Mouse (Mus musculus): ENCODE data around the gene Klhl26. TPM values are rescaled to one million over a fixed set of nuclear protein-coding genes. Genes with fewer than 3 reads are reported as not detected.

Gene Klhl26
- polyA plus RNA-seq, 1 experiment from 2014 or later: 29.0 TPM

DNA sequence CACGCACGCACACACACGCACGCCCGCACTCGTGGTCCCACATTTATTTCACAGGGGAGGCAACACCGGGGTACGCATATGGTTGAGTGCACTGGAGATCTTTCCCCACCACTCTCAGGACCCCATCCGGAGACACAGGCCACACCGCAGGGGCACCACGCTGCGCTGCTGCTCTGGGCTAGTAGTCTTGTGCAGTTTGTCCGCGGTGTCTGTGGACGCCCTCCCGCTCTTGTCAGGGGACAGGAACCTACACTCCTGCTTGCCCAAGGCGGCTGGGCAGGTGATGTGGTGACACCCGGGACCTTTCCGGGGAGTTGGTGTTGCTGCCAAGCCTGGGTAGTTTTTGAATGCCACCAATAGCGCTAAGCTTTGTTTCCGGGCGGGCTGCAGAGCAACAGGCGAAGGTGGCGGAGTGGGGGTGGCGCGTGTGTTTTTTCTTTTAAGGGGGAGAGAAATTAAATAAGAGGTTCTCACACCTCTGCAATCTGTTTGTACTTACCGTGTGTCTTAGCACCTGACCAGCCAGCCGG lies 17.7 kb upstream of the Klhl26 start:
- 2% methylated on average over 28 of the region's 28 CpGs for WGBS
- Histone ChIP-seq H3K9me3 (replicated peaks) (no peaks in the 10 kb centered on the region), H3K4me1 (peaks cover 87% of the 10 kb centered on the region), H3K36me3 (peaks cover 16% of the 10 kb centered on the region), H3K27me3 (ENCODE audit: low read depth, poor library complexity, severe bottlenecking) (peaks cover 99% of the 10 kb centered on the region), H3K4me3 (peak overlapping the region; percentile 76), H3K27ac (peak overlapping the region; percentile 94)
- peak; percentile 72 for DNase-seq (ENCODE audit: low spot score)

DNA sequence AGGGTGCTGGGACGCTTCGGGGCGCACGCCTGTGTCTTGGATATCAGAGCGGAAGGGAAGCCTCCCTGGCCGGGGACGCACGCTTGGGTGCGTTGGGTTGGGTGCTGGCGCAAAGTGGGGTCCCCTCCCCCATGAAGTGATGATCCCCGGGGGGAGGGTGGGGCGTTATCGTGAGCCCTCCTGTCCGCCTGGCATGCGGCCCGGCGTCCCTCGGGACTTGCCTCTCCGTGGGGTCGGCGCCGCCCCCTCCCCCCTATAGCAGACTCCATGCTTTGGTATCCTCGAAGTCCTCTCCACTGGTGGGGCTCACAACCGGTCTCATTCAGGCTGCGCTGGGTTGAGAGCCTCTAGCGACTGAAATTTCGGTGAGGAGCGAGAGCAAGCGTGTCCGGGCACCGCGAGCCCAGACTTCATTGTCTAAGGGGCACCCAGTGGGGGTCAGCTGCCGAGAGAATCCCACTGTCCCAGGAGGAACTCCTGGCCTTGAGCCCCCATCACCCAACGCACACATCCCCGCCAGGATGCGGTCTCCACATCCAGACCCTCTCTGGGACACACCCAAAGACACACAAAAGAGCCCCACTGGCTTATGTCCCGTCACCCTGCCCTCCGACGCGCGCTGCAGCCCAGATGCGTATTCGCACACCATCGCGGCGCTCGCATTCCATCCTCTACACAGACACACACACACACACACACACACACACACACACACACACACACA lies 17.1 kb upstream of the Klhl26 start:
- Histone ChIP-seq H3K4me1 (peaks cover 87% of the 10 kb centered on the region), H3K27me3 (ENCODE audit: low read depth, poor library complexity, severe bottlenecking) (peaks cover 96% of the 10 kb centered on the region), H3K27ac (peak overlapping the region; percentile 94), H3K9me3 (replicated peaks) (no peaks in the 10 kb centered on the region), H3K36me3 (peaks cover 12% of the 10 kb centered on the region), H3K4me3 (peak overlapping the region; percentile 76)
- DNase-seq (ENCODE audit: low spot score): peak; percentile 66
- 1% methylated on average over 47 of the region's 47 CpGs for WGBS

DNA sequence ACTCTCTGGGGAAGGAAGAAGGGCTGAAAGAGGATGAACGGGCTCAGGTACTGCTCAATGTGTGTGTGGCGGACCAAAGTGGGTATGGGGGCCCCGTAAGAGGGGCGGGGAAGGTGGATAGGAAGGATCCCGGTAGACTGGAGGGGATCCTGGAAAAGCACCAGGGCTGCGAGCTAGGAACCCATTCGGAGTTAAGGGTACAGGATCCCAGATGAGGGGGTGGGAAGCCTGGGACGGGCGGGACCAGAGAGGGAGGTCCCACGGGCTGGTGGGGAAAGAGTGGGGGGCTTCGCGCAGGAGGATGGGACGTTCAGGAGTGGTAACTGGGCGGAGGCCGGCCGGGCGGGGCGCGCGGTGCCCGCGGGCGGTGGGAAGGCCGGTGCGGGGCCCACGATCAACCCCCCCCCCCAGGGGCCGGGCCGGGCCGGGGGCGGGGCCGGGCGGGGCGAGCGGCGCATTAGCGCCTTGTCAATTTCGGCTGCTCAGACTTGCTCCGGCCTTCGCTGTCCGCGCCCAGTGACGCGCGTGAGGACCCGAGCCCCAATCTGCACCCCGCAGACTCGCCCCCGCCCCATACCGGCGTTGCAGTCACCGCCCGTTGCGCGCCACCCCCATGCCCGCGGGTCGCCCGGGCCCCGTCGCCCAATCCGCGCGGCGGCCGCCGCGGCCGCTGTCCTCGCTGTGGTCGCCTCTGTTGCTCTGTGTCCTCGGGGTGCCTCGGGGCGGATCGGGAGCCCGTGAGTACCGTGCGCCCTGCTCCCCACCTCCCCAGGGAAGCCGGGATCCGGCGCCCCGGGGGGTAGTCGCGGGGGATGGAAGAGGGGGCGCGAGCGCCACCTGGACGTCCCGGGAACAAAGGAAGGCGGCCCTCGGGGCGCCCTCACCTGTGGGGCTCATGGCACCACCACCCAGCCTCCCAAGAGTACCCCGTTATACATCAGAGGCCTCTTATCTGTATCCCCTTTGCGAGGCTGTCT lies 16.2 kb upstream of the Klhl26 start, which contains the start of gene Crlf1:
Crlf1 (plus strand) TSS at position 495 of the 977 bp plus-strand sequence.
- H3K4me1 ChIP-seq: peaks cover 91% of the 10 kb centered on the region
- no peaks in the 10 kb centered on the region for H3K9me3 ChIP-seq (replicated peaks)
- peaks cover 93% of the 10 kb centered on the region for H3K27me3 ChIP-seq (ENCODE audit: low read depth, poor library complexity, severe bottlenecking)
- DNase-seq (ENCODE audit: low spot score): peak; percentile 70
- peak within 1 kb of the TSS; percentile 76 for H3K4me3 ChIP-seq
- H3K27ac ChIP-seq: peak within 1 kb of the TSS; percentile 94
- under 1% methylated on average over 69 of the region's 93 CpGs for WGBS
- peaks cover 5% of the 10 kb centered on the region for H3K36me3 ChIP-seq

DNA sequence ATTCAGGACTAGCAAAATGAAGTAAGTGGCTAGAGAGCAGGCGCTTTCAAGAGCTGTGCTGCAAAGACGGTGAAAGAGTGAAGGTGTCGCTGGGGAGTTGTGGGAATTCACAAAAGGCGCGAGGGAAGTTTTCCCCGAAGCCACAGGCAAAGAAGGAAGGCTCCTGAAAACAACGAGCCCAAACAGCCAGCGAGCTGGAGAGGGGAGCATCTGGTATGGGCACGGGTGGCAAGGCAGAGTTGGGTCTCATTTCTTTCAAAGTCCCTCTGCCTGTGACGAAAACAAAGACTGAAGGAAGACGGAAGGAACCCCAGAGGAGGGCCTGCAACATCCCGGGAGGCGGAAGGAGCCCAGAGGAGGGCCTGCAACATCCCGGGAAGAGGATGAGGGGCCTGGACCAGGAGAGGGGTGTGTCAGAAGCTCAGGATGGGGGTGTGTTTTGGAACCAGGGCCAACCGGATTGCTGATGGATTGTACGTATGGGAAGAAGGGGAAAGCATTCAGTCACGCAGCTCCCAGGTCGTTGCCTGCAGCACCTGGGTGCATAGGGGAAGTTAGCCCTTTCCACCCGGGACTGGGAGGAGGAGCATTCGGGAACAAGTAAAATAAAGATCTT lies 14.2 kb upstream of the Klhl26 start:
- Histone ChIP-seq H3K27me3 (ENCODE audit: low read depth, poor library complexity, severe bottlenecking) (peaks cover 94% of the 10 kb centered on the region), H3K4me1 (peaks cover 100% of the 10 kb centered on the region), H3K9me3 (replicated peaks) (no peaks in the 10 kb centered on the region), H3K27ac (peak overlapping the region; percentile 94), H3K36me3 (no peaks in the 10 kb centered on the region), H3K4me3 (peak overlapping the region; percentile 76)
- WGBS: 2% methylated on average over 20 of the region's 20 CpGs
- DNase-seq (ENCODE audit: low spot score): peak; percentile 62

DNA sequence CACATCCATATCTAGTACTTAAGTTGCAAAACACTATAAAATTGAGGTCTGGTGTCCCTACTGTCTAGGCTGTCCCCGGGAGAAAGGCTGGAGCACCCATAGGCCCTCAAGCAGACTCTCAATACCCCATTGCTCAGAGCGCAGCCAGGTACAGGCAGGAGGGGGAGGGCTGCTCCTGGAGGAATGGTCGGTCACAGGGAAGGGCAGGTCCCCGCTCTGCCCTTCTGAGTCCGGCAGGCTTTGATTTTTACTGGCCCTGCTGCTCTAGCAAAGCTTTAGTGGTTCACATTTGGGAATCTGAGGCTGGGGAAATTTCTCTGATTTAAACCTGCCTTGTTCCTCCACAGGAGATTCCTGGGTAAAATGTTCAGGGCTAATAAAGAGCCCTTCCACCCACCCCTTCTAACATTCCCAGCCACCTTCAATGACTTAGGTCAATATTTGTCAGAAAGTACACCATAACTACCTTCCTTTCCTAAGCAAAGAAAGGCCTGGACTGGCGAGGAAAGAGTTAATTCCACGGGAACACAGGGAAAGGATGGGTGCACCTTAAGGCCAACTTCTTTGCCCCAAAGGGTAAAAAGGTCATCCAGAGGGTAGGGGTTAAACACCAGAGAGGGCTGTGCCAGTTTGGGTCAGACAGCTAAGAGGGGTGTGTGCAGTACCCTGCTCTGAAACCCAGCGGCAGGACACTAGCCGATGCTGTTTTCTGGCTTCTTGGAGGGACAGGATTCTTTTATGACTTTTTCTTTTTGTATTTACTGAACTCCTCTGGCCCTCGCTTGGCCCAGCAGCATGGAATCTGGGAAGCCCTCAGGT lies 13.5 kb upstream of the Klhl26 start:
- Histone ChIP-seq H3K36me3 (no peaks in the 10 kb centered on the region), H3K4me1 (peaks cover 100% of the 10 kb centered on the region), H3K27ac (peak overlapping the region; percentile 94), H3K4me3 (peak overlapping the region; percentile 76), H3K9me3 (replicated peaks) (no peaks in the 10 kb centered on the region), H3K27me3 (ENCODE audit: low read depth, poor library complexity, severe bottlenecking) (peaks cover 94% of the 10 kb centered on the region)
- peak; percentile 68 for DNase-seq (ENCODE audit: low spot score)
- WGBS: 6% methylated on average over 10 of the region's 10 CpGs

DNA sequence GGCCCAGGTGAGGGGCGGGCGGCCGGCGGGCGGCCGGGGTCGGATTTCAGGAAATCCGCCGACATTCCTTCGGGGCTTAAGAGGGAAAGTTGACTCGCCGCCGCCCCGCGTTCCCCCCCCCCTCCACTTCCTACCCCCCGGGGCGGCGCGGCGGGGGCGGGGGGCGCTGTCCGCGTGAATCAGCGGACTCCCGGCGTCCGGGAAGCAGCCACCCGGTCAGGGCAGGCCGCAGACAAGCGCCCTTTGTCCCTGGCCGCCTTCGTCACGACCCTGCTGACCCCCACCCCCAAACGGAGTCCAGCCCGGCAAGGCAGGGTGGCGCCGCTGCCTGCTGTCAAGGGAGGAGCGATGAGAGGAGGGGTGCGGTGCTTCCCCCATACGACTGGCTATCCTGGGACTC lies 12.8 kb upstream of the Klhl26 start:
- Histone ChIP-seq H3K27me3 (ENCODE audit: low read depth, poor library complexity, severe bottlenecking) (peaks cover 94% of the 10 kb centered on the region), H3K9me3 (replicated peaks) (no peaks in the 10 kb centered on the region), H3K36me3 (no peaks in the 10 kb centered on the region), H3K27ac (peak overlapping the region; percentile 94), H3K4me1 (peaks cover 93% of the 10 kb centered on the region), H3K4me3 (peak overlapping the region; percentile 76)
- DNase-seq (ENCODE audit: low spot score): peak; percentile 72
- under 1% methylated on average over 38 of the region's 41 CpGs for WGBS

DNA sequence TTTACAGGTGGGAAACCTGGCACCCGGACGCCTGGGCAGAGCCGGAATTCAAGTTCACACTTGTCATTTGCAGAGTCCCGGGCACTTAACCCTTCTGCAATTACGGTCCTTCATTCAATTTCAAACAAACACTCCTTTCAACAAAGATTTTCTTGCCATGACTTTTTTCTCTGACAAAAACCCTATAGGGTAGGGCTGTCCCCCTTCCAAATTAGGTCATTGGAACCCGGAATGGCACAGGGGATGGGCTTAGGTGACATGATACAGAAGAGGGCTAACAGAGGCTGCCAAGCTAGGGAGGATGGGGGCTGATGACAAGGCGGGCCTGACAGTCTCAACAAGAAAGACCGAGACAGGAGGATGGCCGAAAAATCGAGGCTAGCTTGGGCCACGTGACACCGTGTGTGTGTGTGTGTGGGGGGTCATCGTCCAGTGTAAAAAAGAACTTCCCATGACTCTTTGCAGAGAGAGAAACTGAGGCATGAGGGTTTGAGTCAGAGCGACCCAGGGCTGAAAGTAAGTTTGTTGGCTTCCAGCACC lies 12.2 kb upstream of the Klhl26 start:
- WGBS: under 1% methylated on average over 14 of the region's 14 CpGs
- H3K27me3 ChIP-seq (ENCODE audit: low read depth, poor library complexity, severe bottlenecking): peaks cover 94% of the 10 kb centered on the region
- no peaks in the 10 kb centered on the region for H3K9me3 ChIP-seq (replicated peaks)
- H3K4me3 ChIP-seq: peak overlapping the region; percentile 76
- DNase-seq (ENCODE audit: low spot score): peak; percentile 63
- no peaks in the 10 kb centered on the region for H3K36me3 ChIP-seq
- peak overlapping the region; percentile 94 for H3K27ac ChIP-seq
- peaks cover 87% of the 10 kb centered on the region for H3K4me1 ChIP-seq

DNA sequence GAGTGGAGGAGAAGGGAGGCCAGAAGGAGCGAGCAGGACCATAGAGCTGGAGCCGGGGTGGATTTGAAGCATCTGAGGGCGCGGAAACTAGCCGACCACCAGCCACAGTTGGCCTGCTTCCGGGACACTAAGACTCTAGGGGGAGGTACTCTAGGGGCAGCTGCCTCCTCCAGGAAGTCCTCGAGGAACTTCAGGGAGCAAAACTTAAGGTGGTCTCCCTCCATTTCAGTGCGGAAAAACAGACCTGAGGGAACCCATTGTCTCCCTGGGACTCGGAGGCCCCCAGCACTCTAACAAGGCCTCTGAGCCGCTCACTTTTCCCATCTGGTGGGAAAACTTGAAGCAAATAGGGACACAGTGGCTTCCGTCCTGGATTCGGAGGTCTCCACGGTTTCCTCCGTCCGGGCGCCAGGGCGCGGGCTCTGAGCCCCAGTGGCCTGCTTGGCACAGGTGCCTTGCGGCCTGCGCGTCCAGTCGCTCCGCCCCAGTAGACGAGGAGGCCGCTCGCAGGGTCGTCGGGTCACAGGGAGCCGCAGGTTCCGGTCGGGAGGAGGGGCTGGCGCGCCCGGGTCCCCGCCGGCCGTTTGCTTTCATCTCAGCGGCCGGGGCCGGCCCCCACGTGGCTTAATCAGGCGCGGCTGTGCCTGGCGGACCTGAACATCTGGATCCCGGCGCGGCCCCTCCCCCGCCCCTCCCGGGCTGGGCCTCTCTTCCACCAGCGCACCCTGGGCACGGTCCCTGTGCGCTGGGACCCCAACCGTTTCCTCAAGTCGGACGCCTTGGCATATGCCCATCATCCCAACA lies 11.4 kb upstream of the Klhl26 start:
- H3K27ac ChIP-seq: peak overlapping the region; percentile 94
- 1% methylated on average over 55 of the region's 55 CpGs for WGBS
- no peaks in the 10 kb centered on the region for H3K36me3 ChIP-seq
- peaks cover 81% of the 10 kb centered on the region for H3K4me1 ChIP-seq
- peaks cover 92% of the 10 kb centered on the region for H3K27me3 ChIP-seq (ENCODE audit: low read depth, poor library complexity, severe bottlenecking)
- peak; percentile 95 for DNase-seq (ENCODE audit: low spot score)
- peak overlapping the region; percentile 76 for H3K4me3 ChIP-seq
- H3K9me3 ChIP-seq (replicated peaks): no peaks in the 10 kb centered on the region

DNA sequence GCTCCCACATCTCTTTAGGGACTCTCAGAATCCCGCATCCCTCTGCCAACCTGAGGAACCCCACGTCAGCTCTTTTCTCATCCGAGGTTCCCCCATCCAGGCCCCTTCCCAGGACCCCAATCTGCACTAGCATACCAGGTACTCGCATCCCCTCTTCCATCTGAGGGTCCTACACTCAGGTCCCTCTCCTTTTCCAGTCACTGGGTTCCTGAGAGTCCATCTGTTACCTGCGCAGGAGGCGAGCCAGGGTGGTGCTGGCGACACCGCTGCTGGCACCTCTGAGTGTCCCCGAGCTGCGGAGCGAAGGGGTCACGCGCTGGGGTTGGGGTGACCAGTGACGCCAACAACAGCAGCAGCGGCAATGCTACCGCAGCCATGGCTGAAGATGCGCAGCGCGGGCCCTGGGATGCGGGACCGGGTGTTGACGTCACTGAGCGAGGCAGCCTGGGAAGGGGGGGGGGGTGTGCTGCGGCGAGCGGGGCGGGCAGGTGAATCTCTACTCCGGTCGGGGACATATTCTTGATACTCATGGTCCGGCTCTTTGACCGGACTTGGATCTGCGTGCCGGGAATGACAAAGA lies 10.3 kb upstream of the Klhl26 start, which contains the start of gene Tmem59l:
Tmem59l (minus strand) TSS at position 418 of the 580 bp plus-strand sequence.
- Histone ChIP-seq H3K9me3 (replicated peaks) (no peaks in the 10 kb centered on the region), H3K36me3 (no peaks in the 10 kb centered on the region), H3K4me1 (peaks cover 75% of the 10 kb centered on the region), H3K4me3 (peak within 1 kb of the TSS; percentile 76), H3K27ac (peak within 1 kb of the TSS; percentile 94), H3K27me3 (ENCODE audit: low read depth, poor library complexity, severe bottlenecking) (peaks cover 91% of the 10 kb centered on the region)
- 6% methylated on average over 33 of the region's 33 CpGs for WGBS
- peak; percentile 58 for DNase-seq (ENCODE audit: low spot score)

DNA sequence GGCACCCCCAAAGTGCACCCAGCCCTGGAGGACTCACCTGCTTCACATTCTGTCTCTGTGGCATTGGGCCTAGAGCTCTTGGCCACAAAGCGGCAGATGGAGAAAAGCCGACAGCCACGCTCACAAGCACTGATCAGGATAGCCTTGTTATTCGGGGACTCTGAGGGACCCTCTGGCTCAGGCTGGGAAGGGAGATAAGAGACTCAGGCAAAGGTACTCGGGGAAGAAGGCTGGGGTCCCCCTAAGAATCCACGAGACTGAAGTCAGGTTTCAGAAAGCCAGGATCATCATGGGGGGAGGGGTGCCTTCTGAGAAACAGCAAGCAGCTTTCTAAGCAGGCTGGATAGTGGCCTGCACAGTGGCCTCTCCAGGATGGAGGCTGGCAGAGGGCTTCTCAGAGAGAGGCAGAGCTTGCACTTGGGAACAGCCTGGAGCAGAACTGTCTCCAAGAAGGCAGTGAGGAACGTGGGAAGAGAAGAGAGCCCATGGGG lies 9.5 kb upstream of the Klhl26 start:
- peaks cover 84% of the 10 kb centered on the region for H3K27me3 ChIP-seq (ENCODE audit: low read depth, poor library complexity, severe bottlenecking)
- WGBS: 56% methylated on average over 7 of the region's 7 CpGs
- no peaks in the 10 kb centered on the region for H3K36me3 ChIP-seq
- no peak for DNase-seq (ENCODE audit: low spot score)
- peaks cover 74% of the 10 kb centered on the region for H3K4me1 ChIP-seq
- H3K9me3 ChIP-seq (replicated peaks): no peaks in the 10 kb centered on the region
- H3K27ac ChIP-seq: peak overlapping the region; percentile 94
- peak overlapping the region; percentile 76; the same call in 1 of the 2 replicates for H3K4me3 ChIP-seq
